Mouse (Mus musculus): ENCODE results near the gene Lysmd1. TPM values are rescaled to one million over a fixed set of nuclear protein-coding genes. Genes with fewer than 3 reads are reported as not detected.

Gene Lysmd1
- total RNA-seq, 2 experiments from 2014 or later = 3.1 to 3.8 TPM

GRCm38 (mm10) chr3:95135433-95136052 lies 1.7 kb downstream of the Lysmd1 start:
- ATAC-seq (replicated peaks; ENCODE audit: poor library complexity) = peak; percentile 45

GRCm38 (mm10) chr3:95136336-95136735 lies 2.4 kb downstream of the Lysmd1 start:
- ATAC-seq (replicated peaks; ENCODE audit: poor library complexity) = no peak

DNA sequence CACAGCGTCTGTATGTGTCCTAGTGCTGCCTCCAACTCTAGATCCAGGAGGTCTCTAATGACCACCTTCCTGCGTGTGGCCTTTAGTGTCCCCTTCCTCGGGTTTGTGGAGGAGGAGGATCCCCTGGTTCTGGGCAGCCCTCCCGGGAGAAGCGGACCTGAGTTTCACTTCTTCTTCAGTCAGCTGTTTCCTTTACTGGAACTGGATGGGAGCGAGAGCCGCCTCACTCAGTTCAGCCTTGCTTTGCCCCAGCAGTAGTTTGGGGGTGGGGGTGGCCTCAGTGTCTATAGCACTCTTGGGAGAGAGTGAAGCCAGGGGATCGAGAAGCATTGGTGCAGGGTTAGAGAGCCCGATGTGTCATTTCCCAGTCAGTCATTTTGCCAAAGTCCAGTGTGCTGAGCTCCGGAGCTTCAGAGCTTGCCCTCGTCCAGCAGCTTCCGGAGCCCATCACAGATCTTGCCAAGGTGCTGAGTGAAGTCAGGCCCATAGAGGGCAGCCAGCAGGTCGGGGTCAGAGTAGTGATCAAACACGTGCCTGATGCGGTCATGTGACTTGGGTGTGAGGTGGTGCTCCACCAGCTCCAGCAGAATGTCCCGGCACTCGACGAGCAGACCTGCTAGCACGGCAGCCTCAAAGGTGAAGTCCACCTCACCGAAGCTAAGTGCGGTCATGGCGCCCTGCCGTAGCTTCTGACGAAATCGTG lies 5.8 kb downstream of the Lysmd1 start:
- ATAC-seq (replicated peaks; ENCODE audit: poor library complexity) = no peak

- ATAC-seq (replicated peaks; ENCODE audit: poor library complexity) = no peak
Observed at GRCm38 (mm10) chr3:95140289-95140595, 6.4 kb downstream of the Lysmd1 start.

GRCm38 (mm10) chr3:95140795-95141194 lies 6.9 kb downstream of the Lysmd1 start:
- ATAC-seq (replicated peaks; ENCODE audit: poor library complexity) = no peak

DNA sequence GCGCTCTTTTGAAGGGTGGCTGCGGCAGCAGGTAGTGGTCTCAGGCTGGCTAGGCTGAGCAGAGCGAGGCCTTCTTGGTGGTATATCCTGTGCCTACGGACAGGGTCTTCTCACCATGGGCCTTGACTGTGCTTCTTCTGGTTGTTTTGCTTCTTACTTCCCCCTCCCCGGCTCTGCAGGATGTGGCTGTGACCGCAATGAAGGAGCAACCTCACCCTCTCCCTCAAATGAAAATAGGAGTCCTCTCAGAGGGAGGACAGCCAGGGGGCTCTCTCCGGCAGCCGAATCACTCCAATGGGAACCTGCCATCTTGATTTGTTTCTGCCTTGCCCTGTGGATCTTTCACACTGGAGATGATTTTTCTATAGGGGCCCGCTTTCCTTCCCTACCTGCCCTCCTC lies 7.6 kb downstream of the Lysmd1 start:
- ATAC-seq (replicated peaks; ENCODE audit: poor library complexity) = peak; percentile 63

DNA sequence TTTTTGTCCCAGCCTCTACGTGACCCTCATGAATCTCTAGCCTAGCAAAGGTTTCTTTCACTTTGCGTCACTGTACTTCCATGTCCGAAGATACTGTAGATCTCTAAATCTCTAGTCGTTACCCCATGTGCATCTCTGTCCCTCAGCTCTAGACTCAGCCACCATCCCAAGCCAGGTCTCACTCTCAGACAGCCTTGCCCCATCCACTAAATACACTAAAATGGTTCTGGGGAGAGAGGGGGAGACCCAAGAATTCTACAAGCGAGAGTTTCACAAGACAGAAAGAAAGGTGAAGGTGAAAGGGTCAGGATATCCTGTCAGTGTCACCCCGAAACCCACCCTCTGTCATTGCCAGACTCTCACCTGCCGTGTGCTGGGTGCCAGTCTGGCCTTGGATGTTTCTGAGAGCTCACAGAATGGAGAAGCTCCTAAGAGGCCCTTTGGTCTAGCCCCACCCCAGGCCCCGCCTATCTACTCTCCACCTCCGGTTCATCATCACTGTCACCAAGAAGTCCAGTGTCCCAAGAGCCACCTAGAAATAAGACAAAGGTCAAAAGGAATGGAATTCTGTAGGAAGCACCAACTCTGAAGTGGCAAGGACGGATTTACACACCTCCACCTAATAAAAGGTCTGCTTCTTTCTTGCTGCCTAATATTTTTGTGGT lies 8.2 kb downstream of the Lysmd1 start, which contains the start of gene Tnfaip8l2:
Gene Tnfaip8l2, minus strand, starts transcription at position 409 of the 665 bp plus-strand sequence.
- ATAC-seq (replicated peaks; ENCODE audit: poor library complexity) = peak; percentile 64

- ATAC-seq (replicated peaks; ENCODE audit: poor library complexity) = peak; percentile 86
Observed at GRCm38 (mm10) chr3:95142617-95143011, 8.7 kb downstream of the Lysmd1 start.

DNA sequence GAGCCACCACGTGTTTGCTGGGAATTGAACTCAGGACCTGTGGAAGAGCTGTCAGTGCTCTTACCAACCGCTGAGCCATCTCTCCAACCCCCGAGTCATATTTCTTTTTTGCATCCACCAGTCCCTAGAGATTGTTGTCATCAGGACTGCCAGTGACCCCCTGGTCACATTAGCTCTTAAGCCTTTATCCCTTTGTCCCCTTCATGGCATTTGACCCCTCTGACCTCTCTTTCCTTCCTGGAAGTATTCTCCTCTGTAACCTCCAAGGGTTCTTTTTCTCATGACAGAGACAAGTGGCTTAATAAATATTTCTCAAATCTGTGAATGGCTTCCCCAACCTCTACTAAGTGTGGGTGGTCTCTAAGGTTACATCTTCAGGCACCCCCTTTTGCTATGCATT lies 14.0 kb downstream of the Lysmd1 start:
- ATAC-seq (replicated peaks; ENCODE audit: poor library complexity) = no peak

- ATAC-seq (replicated peaks; ENCODE audit: poor library complexity) = peak; percentile 99
Observed at GRCm38 (mm10) chr3:95153874-95154273, 20.0 kb downstream of the Lysmd1 start.

- ATAC-seq (replicated peaks; ENCODE audit: poor library complexity) = no peak
Observed at GRCm38 (mm10) chr3:95159511-95159986, 25.7 kb downstream of the Lysmd1 start.

DNA sequence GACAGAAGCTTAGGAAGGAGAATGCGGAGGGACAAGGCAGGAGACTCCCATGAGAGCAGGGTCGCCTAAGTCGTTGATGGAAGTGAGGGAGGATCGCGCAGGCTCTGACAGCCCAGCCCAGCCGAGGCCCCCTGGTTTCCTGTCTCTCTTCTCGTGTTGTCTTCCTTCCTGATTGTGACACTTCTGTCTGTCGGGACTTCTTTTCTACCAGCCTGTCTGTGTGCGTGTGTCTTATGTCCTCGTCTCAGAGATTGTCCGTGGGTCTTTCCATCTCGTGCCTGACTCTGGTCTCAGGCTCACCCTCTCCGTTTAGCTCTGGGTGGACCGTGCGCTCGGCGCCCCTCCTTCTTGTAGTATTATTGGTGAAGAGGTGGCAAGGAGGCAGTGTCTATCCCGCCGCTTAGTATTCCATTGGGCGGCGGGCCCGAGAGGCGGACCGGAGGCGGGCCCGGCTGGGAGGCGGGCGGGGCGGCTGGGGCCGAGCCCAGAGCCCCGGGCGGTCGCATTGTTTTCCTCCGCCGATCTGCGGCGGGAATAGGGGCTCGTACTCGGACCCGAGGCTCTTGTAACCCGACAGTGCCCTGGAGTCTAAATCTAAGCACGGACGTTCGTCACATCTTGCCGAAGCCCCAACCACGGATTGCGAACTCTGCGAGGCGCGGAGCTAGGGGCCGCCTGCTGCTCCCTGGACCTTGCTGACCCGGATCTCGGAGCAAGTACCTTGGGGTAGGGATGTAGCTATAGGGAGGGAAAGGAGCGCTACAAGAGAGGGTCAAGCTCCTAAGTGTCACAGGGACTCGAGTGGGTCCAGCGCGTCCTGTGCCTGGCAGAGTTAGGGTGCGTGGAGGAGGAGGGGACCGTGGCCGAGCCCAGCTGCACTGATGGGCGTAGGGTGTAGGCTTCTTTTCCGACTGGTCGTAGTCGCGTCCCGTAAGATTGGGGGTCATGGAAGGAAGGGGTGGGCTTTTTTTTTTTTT lies 26.4 kb downstream of the Lysmd1 start, which contains the start of gene Sema6c:
Gene Sema6c, plus strand, starts transcription at position 471 of the 977 bp plus-strand sequence.
- peak; percentile 96 for ATAC-seq (replicated peaks; ENCODE audit: poor library complexity)

DNA sequence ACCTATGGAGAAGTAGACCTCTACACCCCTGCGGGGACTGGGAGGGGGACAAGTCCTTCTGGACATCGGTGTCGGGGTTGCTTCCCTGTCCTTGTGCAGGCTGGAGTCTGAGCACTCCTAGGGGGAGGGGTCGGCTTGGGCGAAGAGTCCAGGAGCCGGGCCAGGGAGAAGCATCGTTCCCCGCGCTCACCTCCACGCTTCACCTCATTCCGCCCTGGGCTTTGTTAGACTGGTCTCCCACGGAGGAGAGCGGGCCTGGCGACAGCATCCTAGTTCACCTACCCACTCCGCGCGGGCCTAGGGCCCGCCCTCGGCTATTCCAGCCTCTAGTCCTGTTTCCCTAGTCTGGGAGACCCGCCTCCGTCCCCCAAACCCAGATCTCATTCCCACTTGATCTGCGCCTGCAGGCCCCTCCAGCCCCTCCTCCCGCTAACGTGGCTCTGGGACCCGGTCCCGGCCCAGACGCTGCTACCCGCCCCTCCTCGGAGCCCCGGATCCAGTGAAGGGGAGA lies 27.2 kb downstream of the Lysmd1 start:
- ATAC-seq (replicated peaks; ENCODE audit: poor library complexity) = no peak

DNA sequence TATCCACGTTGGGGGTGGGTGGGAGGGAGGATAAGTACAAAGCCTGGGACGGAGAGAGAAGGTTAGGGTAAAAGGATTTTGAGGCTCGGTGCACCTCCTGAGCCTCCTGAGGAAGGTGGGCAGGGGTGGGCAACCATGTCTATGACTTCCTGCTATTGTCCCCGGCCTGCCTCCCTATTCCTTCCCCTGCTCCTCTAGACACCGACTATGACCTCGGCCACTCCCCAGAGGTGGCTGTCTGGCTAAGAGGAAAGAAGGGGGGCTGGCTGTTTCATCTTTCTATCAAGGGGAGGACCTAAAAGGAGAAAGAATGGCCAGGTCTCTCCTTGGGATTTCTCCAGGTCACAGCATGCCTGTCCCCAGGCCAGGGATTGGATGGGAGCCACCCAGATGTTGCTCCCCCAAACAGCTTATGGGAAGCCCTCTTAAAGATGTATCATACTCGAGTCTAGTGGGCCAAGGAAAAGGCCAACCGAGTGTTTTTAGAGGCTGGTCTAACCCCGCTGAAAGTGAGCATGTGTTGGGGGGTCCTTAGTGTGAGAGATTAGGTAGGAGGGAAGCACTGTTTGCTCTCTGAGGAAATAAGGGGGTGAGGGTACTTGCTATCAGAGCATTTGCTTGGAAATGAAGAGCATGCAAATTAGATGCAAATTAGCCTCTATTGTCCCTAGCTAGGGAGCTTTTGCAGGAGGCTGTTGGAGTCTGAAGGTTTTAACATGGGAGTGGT lies 27.9 kb downstream of the Lysmd1 start:
- ATAC-seq (replicated peaks; ENCODE audit: poor library complexity) = no peak

- no peak for ATAC-seq (replicated peaks; ENCODE audit: poor library complexity)
Observed at GRCm38 (mm10) chr3:95162345-95162628, 28.4 kb downstream of the Lysmd1 start.

- ATAC-seq (replicated peaks; ENCODE audit: poor library complexity) = no peak
Observed at GRCm38 (mm10) chr3:95163419-95164255, 29.7 kb downstream of the Lysmd1 start.

DNA sequence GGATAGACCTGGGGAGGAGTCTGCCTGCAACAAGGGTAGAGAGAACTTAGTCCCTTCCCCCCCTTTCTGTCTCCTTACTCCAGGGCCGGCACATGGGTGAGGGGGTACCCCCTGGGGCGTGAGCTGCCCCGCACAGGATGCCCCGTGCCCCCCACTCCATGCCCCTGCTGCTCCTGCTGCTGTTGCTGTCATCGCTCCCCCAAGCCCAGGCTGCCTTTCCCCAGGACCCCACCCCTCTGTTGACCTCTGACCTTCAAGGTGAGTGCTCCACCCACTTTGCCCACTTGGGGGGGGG lies 30.3 kb downstream of the Lysmd1 start:
- no peak for ATAC-seq (replicated peaks; ENCODE audit: poor library complexity)

- ATAC-seq (replicated peaks; ENCODE audit: poor library complexity) = no peak
Observed at GRCm38 (mm10) chr3:95164840-95165239, 31.0 kb downstream of the Lysmd1 start.

DNA sequence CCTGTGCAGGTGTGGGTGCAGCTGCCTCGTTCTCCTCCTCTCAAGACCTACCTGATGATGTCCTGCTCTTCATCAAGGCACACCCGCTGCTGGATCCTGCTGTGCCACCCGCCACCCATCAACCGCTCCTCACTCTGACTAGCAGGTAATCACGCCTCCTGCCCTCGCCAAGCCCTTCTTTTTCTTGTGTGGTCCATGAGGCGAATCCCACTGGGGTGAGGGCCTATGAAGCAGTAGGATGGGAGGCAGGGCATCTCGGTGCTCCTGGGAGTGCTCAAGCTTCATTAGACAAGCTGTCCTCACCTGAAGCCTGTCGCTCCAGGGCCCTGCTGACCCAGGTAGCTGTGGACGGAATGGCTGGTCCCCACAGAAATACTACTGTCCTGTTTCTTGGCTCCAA lies 36.1 kb downstream of the Lysmd1 start:
- no peak for ATAC-seq (replicated peaks; ENCODE audit: poor library complexity)
